Mouse (Mus musculus) MEL (cell line): Measurements from ENCODE around the gene Hist1h3c. TPM values are rescaled to one million over a fixed set of nuclear protein-coding genes. Genes with fewer than 3 reads are reported as not detected.

Experiments used
- DNase-seq: peaks from one replicate; pipeline ENCODE4 v3.0.0; 2011; ENCODE audit warnings: low read depth, low spot score
- H3K27ac ChIP-seq: 2 replicates; pipeline ENCODE4 v1.5.1; 2012; ENCODE audit warnings: low read depth, mild to moderate bottlenecking, control low read depth, low read length, moderate library complexity; ENCODE audit not compliant: control insufficient read depth
- H3K27me3 ChIP-seq, 2 experiments: fragments of 150-350 bp in 1 of 2; sonication (generic) in 1 of 2; 2 replicates each; pipeline ENCODE4 v1.6.1; 2012; ENCODE audit warnings: low read length in 2 of 2, mild to moderate bottlenecking in 2 of 2, improper control_type of control experiment in 1 of 2, moderate library complexity in 1 of 2; ENCODE audit not compliant: insufficient read depth in 2 of 2, control insufficient read depth in 1 of 2
- H3K36me3 ChIP-seq, 2 experiments: 2 replicates each; pipeline ENCODE4 v1.6.1; 2012 to 2014; ENCODE audit warnings: low read length in 2 of 2, improper control_type of control experiment in 1 of 2, inconsistent platforms in 1 of 2, mild to moderate bottlenecking in 1 of 2; ENCODE audit not compliant: insufficient read depth in 2 of 2, control insufficient read depth in 1 of 2
- H3K4me1 ChIP-seq, 2 experiments: fragments of 150-350 bp in 1 of 2; sonication (generic) in 1 of 2; 2 replicates each; pipeline ENCODE4 v1.6.1; 2012; ENCODE audit warnings: low read length in 2 of 2, improper control_type of control experiment in 1 of 2, mild to moderate bottlenecking in 1 of 2; ENCODE audit not compliant: insufficient read depth in 2 of 2, control insufficient read depth in 1 of 2
- H3K4me3 ChIP-seq, 2 experiments: fragments of 150-350 bp in 1 of 2; sonication (generic) in 1 of 2; 2 replicates each; pipeline ENCODE4 v1.5.1; 2012; ENCODE audit warnings: low read depth in 2 of 2, low read length in 2 of 2, mild to moderate bottlenecking in 2 of 2, moderate library complexity in 2 of 2, control low read depth in 1 of 2, improper control_type of control experiment in 1 of 2; ENCODE audit not compliant: control insufficient read depth in 1 of 2, insufficient read depth in 1 of 2
- H3K79me2 ChIP-seq: 2 replicates; pipeline ENCODE4 v1.6.1; 2012; ENCODE audit warnings: mild to moderate bottlenecking, low read length, moderate library complexity; ENCODE audit not compliant: control insufficient read depth, poor library complexity, insufficient read depth
- H3K9ac ChIP-seq: 2 replicates; pipeline ENCODE4 v1.6.1; 2012; ENCODE audit warnings: low read depth, mild to moderate bottlenecking, control low read depth, low read length, moderate library complexity; ENCODE audit not compliant: control insufficient read depth, poor library complexity, severe bottlenecking
- H3K9me3 ChIP-seq: fragments of 150-350 bp; sonication (generic); replicated peaks from 2 replicates; pipeline ENCODE4 v1.6.1; 2012; ENCODE audit warnings: mild to moderate bottlenecking, low read length, improper control_type of control experiment, moderate library complexity; ENCODE audit not compliant: insufficient read depth
- BHLHE40 ChIP-seq: IDR thresholded peaks from 2 replicates; pipeline ENCODE4 v1.6.1; 2012; ENCODE audit warnings: low read depth, mild to moderate bottlenecking, inconsistent platforms, low read length, improper control_type of control experiment, borderline replicate concordance
- ETS1 ChIP-seq: IDR thresholded peaks from 2 replicates; pipeline ENCODE4 v1.6.1; 2012; ENCODE audit warnings: low read depth, mild to moderate bottlenecking, inconsistent platforms, low read length, improper control_type of control experiment, moderate library complexity
- JUND ChIP-seq: IDR thresholded peaks from 2 replicates; pipeline ENCODE4 v1.6.1; 2011; ENCODE audit warnings: low read depth, mild to moderate bottlenecking, improper control_type of control experiment, low read length
- KAT2A ChIP-seq: conservative IDR thresholded peaks from 2 replicates; pipeline ENCODE4 v1.6.1; 2012; ENCODE audit warnings: low read depth, low read length, improper control_type of control experiment, inconsistent platforms
- MAZ ChIP-seq: IDR thresholded peaks from 2 replicates; pipeline ENCODE4 v1.6.1; 2012; ENCODE audit warnings: low read depth, mild to moderate bottlenecking, inconsistent platforms, low read length, improper control_type of control experiment
- MYB ChIP-seq: IDR thresholded peaks from 2 replicates; pipeline ENCODE4 v1.6.1; 2011; ENCODE audit warnings: mild to moderate bottlenecking, low read depth, low read length, improper control_type of control experiment
- MYC ChIP-seq: IDR thresholded peaks from 2 replicates; pipeline ENCODE4 v1.6.1; 2011; ENCODE audit warnings: low read depth, mild to moderate bottlenecking, low read length, improper control_type of control experiment, moderate library complexity
- POLR2A ChIP-seq, 2 experiments: IDR thresholded peaks; 2 replicates each; pipeline ENCODE4 v1.6.1; 2011 to 2012; ENCODE audit warnings: low read length in 2 of 2, mild to moderate bottlenecking in 2 of 2, control low read depth in 1 of 2, improper control_type of control experiment in 1 of 2, low read depth in 1 of 2, moderate library complexity in 1 of 2; ENCODE audit not compliant: control insufficient read depth in 1 of 2, insufficient read depth in 1 of 2, poor library complexity in 1 of 2
- POLR2AphosphoS2 ChIP-seq: IDR thresholded peaks from 2 replicates; pipeline ENCODE4 v1.6.1; 2011; ENCODE audit warnings: low read length, improper control_type of control experiment
- POLR2AphosphoS5 ChIP-seq: IDR thresholded peaks from 2 replicates; pipeline ENCODE4 v1.6.1; 2012; ENCODE audit warnings: low read depth, borderline replicate concordance, mild to moderate bottlenecking, inconsistent platforms, low read length, moderate library complexity, mixed read lengths
- RAD21 ChIP-seq: IDR thresholded peaks from 2 replicates; pipeline ENCODE4 v1.6.1; 2011; ENCODE audit warnings: mild to moderate bottlenecking, low read depth, low read length, improper control_type of control experiment
- RCOR1 ChIP-seq: IDR thresholded peaks from 2 replicates; pipeline ENCODE4 v1.6.1; 2012; ENCODE audit warnings: low read depth, mild to moderate bottlenecking, inconsistent platforms, low read length, improper control_type of control experiment
- SIN3A ChIP-seq: IDR thresholded peaks from 2 replicates; pipeline ENCODE4 v1.6.1; 2012; ENCODE audit warnings: low read length, improper control_type of control experiment, inconsistent platforms
- TAL1 ChIP-seq: IDR thresholded peaks from 2 replicates; pipeline ENCODE4 v1.6.1; 2012; ENCODE audit warnings: mild to moderate bottlenecking, inconsistent platforms, low read length, moderate library complexity, mixed read lengths
- TBP ChIP-seq: IDR thresholded peaks from 2 replicates; pipeline ENCODE4 v1.8.0; 2011; ENCODE audit warnings: low read depth, low read length, improper control_type of control experiment
- TCF12 ChIP-seq: IDR thresholded peaks from 2 replicates; pipeline ENCODE4 v1.6.1; 2014; ENCODE audit warnings: low read depth, mild to moderate bottlenecking, inconsistent platforms, low read length, improper control_type of control experiment, moderate library complexity
- ZMIZ1 ChIP-seq: IDR thresholded peaks from 2 replicates; pipeline ENCODE4 v1.6.1; 2012; ENCODE audit warnings: low read depth, mild to moderate bottlenecking, inconsistent platforms, low read length, improper control_type of control experiment, moderate library complexity
- ZNF384 ChIP-seq: IDR thresholded peaks from 2 replicates; pipeline ENCODE4 v1.6.1; 2012; ENCODE audit warnings: low read depth, mild to moderate bottlenecking, inconsistent platforms, low read length, improper control_type of control experiment
- polyA plus RNA-seq, 2 experiments: library from polyadenylated mRNA; stranded (reverse) in 1 of 2; unstranded in 1 of 2; fragments of >175 nt in 1 of 2; fragments of >200 nt in 1 of 2; gene quantifications; 2 replicates each; pipeline versions ENCODE4 v1.2.1 to v1.2.4; 2012; ENCODE audit warnings: low replicate concordance in 2 of 2, low read depth in 1 of 2; ENCODE audit not compliant: insufficient read length in 2 of 2, insufficient read depth in 1 of 2, missing spikeins in 1 of 2
- total RNA-seq: library from RNA; depleted of rRNA; stranded (reverse); fragments of 300-350 nt; gene quantifications from 2 replicates; pipeline ENCODE4 v1.2.3, GENCODE M21; 2012

The Hist1h3c gene
- total and polyA plus RNA-seq, 3 experiments = 1.7 to 1,651 TPM; not detected in 1

DNA sequence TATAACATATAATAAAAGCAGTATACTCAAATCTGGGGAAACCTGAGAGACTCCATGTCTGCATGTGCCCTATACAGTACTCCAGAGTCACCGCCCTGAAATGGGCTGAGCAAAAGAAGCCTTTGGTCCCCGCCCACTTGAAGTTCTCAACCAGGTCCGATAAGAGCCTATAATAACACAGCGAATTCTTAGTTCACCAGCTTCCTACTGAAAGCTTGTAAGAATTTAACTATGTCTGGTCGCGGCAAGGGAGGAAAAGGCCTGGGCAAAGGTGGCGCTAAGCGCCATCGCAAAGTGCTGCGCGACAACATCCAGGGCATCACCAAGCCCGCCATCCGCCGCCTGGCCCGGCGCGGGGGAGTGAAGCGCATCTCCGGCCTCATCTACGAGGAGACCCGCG lies 11.4 kb upstream of the Hist1h3c start, which contains the start of gene Hist1h4b:
TSS of gene Hist1h4b (plus strand) at position 224 of the 400 bp plus-strand sequence.
- Histone ChIP-seq H3K9ac (peak within 1 kb of the TSS; percentile 67), H3K27ac (peak within 1 kb of the TSS; percentile 81), H3K27me3 (no peaks in the 10 kb centered on the region), H3K4me3 (peak within 1 kb of the TSS in 1 of 2 experiments; percentile 30; a peak in 1 of 4 replicates), H3K9me3 (no peaks in the 10 kb centered on the region), H3K36me3 (peaks cover 0 to 49% of the 10 kb centered on the region in 2 experiments; a peak in 2 of 4 replicates), H3K79me2 (no peaks in the 10 kb centered on the region; the same call in 1 of the 2 replicates), H3K4me1 (peaks cover 0 to 11% of the 10 kb centered on the region in 2 experiments; a peak in 2 of 4 replicates)
- TF ChIP-seq MAZ = no peak
- TF ChIP-seq BHLHE40 = no peak
- TF ChIP-seq KAT2A = no peak
- TF ChIP-seq ZNF384 = no peak
- peak; percentile 98; the same call in 1 of the 2 replicates for TF ChIP-seq POLR2AphosphoS5
- TF ChIP-seq MYC = no peak
- TF ChIP-seq POLR2A (IDR thresholded peaks at IDR 0.05; ENCODE audit: control insufficient read depth in 1 of 2, insufficient read depth in 1 of 2, low read depth in 1 of 2, low read length in 2 of 2, poor library complexity in 1 of 2) = peak in 1 of 2 experiments; percentile 98; a peak in 2 of 4 replicates
- TF ChIP-seq TBP = peak; percentile 99
- peak; percentile 97 for DNase-seq

- H3K9ac ChIP-seq = peak overlapping the region; percentile 54
- H3K27ac ChIP-seq = peak overlapping the region; percentile 89
- H3K36me3 ChIP-seq = peaks cover 0 to 55% of the 10 kb centered on the region in 2 experiments; a peak in 2 of 4 replicates
- H3K9me3 ChIP-seq = no peaks in the 10 kb centered on the region
- H3K4me1 ChIP-seq = peaks cover 0 to 14% of the 10 kb centered on the region in 2 experiments; a peak in 2 of 4 replicates
- H3K79me2 ChIP-seq = no peaks in the 10 kb centered on the region; the same call in 1 of the 2 replicates
- no peak overlapping the region for H3K4me3 ChIP-seq
- DNase-seq = peak; percentile 55
- no peak for TF ChIP-seq BHLHE40
- TF ChIP-seq POLR2AphosphoS5 = no peak
- no peak for TF ChIP-seq MYB
- TF ChIP-seq POLR2A (IDR thresholded peaks at IDR 0.05; ENCODE audit: control insufficient read depth in 1 of 2, insufficient read depth in 1 of 2, low read depth in 1 of 2, low read length in 2 of 2, poor library complexity in 1 of 2) = no peak
- no peak for TF ChIP-seq RAD21
- no peak for TF ChIP-seq TAL1
- TF ChIP-seq MAZ = no peak
- TF ChIP-seq ETS1 = no peak
- TF ChIP-seq JUND = no peak
- no peak for TF ChIP-seq ZMIZ1
- TF ChIP-seq RCOR1 = no peak
- TF ChIP-seq POLR2AphosphoS2 = no peak
- no peak for TF ChIP-seq SIN3A
- TF ChIP-seq TCF12 = no peak
- TF ChIP-seq, all 39 proteins: peak for 0
- H3K27me3 ChIP-seq = no peaks in the 10 kb centered on the region
Observed at GRCm38 (mm10) chr13:23755000-23755399, 9.6 kb upstream of the Hist1h3c start.
